Mouse (Mus musculus) gastrocnemius, postnatal 14 days (tissue): ENCODE measurements around the gene Pou3f3. TPM values are rescaled to one million over a fixed set of nuclear protein-coding genes. Genes with fewer than 3 reads are reported as not detected.

Source experiments
- DNase-seq: peaks from one replicate; pipeline ENCODE4 v3.0.0; 2021; ENCODE audit warnings: mixed read lengths
- intact Hi-C: fragments of 180-260 bp; cut with DNase I; formaldehyde crosslinking; loops from one replicate; pipeline ENCODE4 v1.15.1; 2025; ENCODE audit warnings: low total_unique reads
- total RNA-seq, 2 experiments: library from RNA; stranded (reverse); gene quantifications; 2 replicates each; pipeline ENCODE4 v1.2.3; 2021

Gene Pou3f3
- total RNA-seq, 2 experiments from 2014 or later: not detected

- intact Hi-C loops: no loop called here
- no peak for DNase-seq
These were observed 49.5 kb downstream of the Pou3f3 start for GRCm38 (mm10) chr1:42745047-42745446.

- intact Hi-C loops: no loop called here
- no peak for DNase-seq
These were observed 54.1 kb downstream of the Pou3f3 start for GRCm38 (mm10) chr1:42749536-42750292.

Other genes with a start within 250 kb of the Pou3f3 start
- 10 to 100 TPM; 42.5 to 53.9 TPM for gene Mrps9, start 155.5 kb downstream of the Pou3f3 start, total RNA-seq